Mouse (Mus musculus): Measurements from ENCODE around the gene Vmn1r44.
"Not testable (repeated sequence)": the region's sequence is repeated elsewhere in the genome, so short reads cannot be mapped to it uniquely, and the experiment has no call there.

The Vmn1r44 gene

DNA sequence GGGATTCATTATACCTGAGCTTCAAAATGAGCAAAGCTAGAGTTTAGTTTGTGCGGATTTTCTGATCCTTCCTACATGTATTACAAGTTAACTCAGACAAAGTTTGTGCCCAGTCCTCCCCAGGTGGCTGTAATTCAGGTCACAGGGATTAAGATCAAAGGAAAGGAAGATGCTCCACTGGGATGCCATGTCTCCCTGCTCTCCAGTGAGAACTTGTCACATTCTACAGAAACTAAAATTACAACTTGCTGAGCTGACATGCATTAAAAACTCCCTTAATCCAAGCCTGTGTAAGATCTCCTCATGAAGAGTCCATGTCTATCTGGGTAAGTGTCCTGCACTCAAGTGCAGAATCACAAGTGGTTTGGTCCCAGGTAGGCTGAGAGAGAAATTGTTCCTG, at the start of gene Vmn1r44:
TSS of gene Vmn1r44 (plus strand) at position 301 of the 400 bp plus-strand sequence.
- DNase-seq: no peak

DNA sequence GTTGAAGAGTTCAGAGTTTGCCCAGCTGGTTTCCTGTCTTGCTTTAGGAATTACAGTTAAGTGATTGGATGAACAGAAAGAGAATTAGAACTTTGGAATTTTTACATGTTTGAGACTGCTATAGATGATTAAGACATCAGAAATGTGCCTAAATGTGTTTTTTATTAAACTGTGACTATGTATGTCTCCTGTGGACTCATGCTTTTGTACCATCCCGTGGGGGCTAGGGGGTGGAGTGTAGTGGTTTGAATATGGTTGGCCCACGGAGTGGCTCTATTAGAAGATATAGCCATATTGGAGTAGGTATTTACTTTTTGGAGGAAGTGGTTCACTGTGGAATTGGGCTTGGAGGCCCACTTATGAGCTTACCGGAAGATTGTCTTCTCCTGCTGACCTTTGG, 25.9 kb upstream of the Vmn1r44 start:
- no peak for DNase-seq

DNA sequence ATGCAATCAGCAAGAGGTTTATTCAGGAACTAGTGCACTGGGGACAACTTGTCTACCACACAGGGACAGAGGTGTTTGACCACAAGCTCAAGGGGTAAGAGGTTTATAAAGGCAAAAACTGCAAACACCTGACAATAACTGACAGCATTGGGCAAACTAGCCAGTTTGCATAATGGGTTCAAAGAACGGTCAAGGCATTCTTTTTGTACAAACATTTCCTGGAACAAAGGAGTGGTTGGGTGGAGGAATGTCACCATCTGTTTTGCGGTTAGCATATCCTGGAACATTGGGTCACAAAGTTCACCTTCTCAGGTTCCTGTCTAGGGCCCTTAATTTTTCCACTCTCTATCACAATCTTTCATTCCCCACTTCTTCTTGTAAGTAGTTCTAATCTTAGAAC, 23.6 kb upstream of the Vmn1r44 start:
- DNase-seq: peak; percentile 1

DNA sequence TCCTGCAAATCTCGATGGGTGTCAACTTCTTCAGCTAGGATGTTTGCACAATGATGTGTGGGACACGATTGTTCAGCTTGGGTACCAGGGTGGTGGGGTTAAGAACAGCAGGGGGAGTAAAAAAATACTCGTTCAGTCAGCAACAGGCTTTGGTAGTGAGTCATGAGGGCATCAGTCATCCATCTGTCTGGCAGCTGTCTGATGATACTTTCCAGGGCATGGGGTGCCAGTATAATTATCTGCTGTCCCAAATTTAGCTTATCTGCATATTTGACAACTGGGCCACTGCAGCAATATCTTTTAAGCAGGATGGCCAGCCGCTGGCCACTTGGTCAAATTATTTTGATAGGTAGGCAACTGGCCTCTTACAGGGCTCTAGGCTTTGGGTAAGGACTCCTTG, 19.7 kb upstream of the Vmn1r44 start:
- DNase-seq: no peak

DNA sequence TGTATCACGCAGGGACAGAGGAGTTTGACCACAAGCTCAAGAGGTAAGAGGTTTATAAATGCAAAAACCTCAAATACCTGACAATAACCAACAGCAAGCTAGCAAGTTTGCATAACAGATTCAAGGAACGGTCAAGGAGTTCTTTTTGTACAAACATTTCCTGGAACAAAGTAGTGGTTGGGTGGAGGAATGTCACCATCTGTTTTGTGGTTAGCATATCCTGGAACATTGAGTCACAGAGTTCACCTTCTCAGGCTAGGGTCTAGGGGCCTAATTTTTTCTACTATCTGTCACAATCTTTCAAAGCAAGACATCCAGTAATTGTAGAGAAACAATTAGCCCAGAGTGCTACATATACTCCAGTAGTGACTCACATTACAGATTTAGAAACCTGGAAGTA, 16.2 kb upstream of the Vmn1r44 start:
- no peak for DNase-seq

DNA sequence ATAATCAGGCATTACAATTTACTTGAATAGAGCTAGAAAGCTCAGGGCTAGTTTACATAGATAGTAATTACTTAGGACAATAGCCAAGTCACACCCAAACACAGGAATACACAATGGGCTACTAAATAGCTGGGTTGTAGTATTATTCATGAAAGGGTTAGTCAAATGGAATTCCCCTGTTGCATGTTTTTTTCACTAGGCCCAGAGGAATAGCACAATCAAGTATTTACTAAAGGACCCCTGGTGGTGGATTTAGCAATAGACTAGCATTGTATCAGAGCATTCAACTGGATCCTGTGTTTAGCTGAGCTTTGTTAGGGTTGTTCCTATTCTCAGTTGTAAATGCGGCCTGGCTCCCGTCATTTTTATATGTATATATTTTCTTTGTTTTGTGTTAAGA, 15.5 kb upstream of the Vmn1r44 start:
- no peak for DNase-seq

DNA sequence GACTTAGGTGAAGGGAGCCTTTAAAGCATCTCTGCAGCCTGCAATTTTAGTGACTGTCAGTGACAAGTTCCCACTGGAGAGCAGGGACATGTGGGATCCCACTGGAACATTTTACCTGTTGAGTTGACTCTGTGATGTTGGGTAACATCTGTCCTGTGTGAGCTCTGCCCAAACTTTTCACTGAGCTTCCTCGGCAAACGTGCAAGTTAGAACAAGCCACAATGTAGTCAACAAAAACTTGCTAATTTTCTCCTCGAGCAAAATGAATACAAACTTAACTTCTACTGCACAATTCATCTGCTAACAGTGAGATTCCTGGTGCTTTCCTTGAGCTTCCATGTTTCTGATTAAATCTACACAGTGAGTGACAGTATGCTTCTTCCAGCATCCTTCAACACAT, 7.1 kb upstream of the Vmn1r44 start, which contains the start of the genes Vmn1r42 and Vmn1r43:
TSS of gene Vmn1r42 (minus strand) at position 101 of the 400 bp plus-strand sequence.
TSS of gene Vmn1r43 (minus strand) at position 101 of the 400 bp plus-strand sequence.
- DNase-seq: not testable (repeated sequence)

DNA sequence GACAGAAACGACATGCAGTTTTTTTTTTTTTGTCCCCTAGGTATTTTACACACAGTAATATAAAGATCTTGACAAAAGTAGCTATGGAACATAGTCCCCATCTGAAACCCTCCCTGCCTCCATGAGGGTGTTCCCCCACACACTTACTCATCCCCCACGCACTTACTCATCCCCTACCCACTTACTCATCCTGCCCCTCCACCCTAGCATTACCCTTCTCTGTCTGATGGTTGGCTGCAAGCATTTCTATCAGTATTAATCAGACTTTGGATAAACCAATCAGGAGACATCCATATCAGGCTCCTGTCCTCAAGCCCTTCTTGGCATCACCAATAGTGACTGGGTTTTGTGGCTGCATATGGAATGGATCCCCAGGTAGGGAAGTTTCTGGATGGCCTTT, 6.5 kb upstream of the Vmn1r44 start:
- no peak for DNase-seq

DNA sequence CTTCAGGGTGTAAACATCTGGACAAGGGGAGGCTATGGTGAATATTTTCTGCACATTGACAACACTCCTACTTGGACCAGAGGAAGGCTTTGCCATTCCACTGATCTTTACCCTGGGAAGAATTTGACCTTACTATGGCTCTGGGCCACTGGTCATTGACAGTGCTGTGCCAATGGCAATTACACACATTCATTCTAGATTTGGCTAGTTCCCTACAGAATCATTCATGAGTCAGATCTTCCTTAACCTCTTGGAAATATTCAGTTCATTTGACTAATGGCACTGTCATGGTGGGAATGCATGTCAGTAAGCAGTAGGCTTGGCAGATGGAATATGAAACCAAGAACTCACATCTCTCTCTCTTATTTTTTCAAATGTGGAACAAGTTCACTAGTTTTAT, 2.6 kb upstream of the Vmn1r44 start:
- no peak for DNase-seq

DNA sequence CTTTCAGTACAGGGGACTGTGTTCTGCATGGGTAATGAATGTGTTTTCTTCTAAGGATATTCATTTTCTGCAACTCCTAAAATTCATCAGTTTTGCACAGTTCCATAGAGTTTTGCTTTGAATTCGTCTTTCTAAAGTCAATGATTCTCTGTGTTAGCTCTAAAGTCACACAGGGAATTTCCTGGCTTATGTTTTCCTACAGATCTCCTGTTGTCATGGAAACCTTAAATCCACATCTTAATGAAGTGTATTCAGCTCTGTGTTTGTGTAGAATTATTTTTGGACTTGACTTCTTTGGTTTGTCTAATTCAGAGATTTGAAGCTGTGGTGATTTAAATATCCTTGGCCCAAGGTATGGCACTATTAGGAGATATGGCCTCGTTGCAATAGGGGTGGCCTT, 352 bp downstream of the Vmn1r44 start:
- no peak for DNase-seq

DNA sequence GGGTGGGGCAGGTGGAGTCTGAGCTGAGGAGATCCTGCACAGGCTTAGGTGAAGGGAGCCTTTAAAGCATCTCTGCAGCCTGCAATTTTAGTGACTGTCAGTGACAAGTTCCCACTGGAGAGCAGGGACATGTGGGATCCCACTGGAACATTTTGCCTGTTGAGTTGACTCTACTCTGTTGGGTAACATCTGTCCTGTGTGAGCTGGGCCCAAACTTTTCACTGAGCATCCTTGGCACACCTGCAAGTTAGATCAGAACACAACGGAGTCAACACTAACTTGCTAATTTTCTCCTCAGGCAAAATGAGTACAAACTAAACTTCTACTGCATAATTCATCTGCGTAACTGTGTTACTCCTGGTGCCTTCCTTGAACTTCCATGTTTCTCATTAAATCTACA, 57.0 kb downstream of the Vmn1r44 start, which contains the start of gene Vmn1r45:
TSS of gene Vmn1r45 (minus strand) at position 101 of the 400 bp plus-strand sequence.
- not testable (repeated sequence) for DNase-seq

DNA sequence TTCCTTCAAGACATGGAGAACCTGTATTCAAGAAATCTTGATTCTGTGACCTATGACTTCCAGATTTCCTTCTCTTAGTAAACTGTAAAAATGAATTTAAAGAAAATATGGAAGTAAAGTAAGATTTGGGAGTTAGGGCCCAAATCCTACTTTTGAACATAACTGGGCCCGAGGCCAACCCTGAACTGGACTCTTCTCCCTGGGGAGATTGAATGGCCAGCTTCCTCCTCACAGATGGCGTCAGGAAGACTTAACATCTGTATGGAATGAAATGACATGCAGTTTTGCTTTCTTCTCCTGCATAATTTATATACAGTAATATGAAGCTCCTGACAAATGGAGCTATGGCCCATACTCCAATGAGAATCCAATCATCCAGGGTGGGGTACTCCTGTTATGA, 57.5 kb downstream of the Vmn1r44 start:
- no peak for DNase-seq

Data from lung, postnatal 36 days (tissue).